Mouse (Mus musculus): ENCODE measurements at regions not wholly inside any gene's neighbourhood (a gene's known extent, or its start where the extent isn't known, plus 50 kb on each side); places are given as distances from the start of the nearest gene placed in this dataset.

GRCm38 (mm10) chr3:60698189-60698588, 225.6 kb downstream of the Mbnl1 start:
- ATAC-seq (ENCODE audit: low FRiP score): no peak
- no peaks in the 10 kb centered on the region for H3K27me3 ChIP-seq (ENCODE audit: control insufficient read depth, insufficient read depth, low read length)
- peak; percentile 12 for DNase-seq (ENCODE audit: low spot score, missing footprints)
- H3K36me3 ChIP-seq (ENCODE audit: control insufficient read depth, insufficient read depth, low read length): no peaks in the 10 kb centered on the region
- H3K4me2 ChIP-seq: no peak overlapping the region
- H3K27ac ChIP-seq (ENCODE audit: low read depth, low read length): no peak overlapping the region
- H3K9me3 ChIP-seq (ENCODE audit: control insufficient read depth, low read length): no peaks in the 10 kb centered on the region
- no peak overlapping the region for H3K9ac ChIP-seq (ENCODE audit: low read length)
- no peaks in the 10 kb centered on the region for H3K4me1 ChIP-seq (ENCODE audit: control insufficient read depth, insufficient read depth, low read length)
- H3K4me3 ChIP-seq (ENCODE audit: low read depth, low read length): no peak overlapping the region

DNA sequence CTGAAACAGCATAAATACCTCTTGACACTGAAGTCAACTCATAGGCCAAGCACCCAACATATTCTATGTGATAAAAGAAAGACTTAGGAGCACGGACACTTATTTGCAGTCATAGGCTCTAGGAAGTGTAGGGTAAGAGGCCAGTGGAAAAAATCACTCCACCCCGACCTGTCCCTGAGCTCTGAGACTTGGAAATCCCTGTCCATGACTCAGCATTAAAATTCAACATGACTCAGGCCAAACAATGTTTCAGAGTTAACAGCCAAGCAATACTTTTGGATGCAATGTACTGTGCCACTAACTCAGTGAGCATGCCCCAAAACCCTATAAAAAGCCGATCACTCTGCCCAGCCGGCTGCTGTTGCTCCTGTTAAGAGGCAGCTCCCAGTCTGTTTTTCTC, 234.5 kb downstream of the Mbnl1 start:
- no peak overlapping the region for H3K4me3 ChIP-seq (ENCODE audit: low read depth, low read length)
- H3K4me1 ChIP-seq (ENCODE audit: control insufficient read depth, insufficient read depth, low read length): no peaks in the 10 kb centered on the region
- no peak overlapping the region for H3K27ac ChIP-seq (ENCODE audit: low read depth, low read length)
- ATAC-seq (ENCODE audit: low FRiP score) (no peak), DNase-seq (ENCODE audit: low spot score, missing footprints) (peak; percentile 2)
- H3K9ac ChIP-seq (ENCODE audit: low read length): no peak overlapping the region
- no peaks in the 10 kb centered on the region for H3K9me3 ChIP-seq (ENCODE audit: control insufficient read depth, low read length)
- no peaks in the 10 kb centered on the region for H3K27me3 ChIP-seq (ENCODE audit: control insufficient read depth, insufficient read depth, low read length)
- 85% methylated on average over 4 of the region's 4 CpGs for WGBS
- no peak overlapping the region for H3K4me2 ChIP-seq
- no peaks in the 10 kb centered on the region for H3K36me3 ChIP-seq (ENCODE audit: control insufficient read depth, insufficient read depth, low read length)

DNA sequence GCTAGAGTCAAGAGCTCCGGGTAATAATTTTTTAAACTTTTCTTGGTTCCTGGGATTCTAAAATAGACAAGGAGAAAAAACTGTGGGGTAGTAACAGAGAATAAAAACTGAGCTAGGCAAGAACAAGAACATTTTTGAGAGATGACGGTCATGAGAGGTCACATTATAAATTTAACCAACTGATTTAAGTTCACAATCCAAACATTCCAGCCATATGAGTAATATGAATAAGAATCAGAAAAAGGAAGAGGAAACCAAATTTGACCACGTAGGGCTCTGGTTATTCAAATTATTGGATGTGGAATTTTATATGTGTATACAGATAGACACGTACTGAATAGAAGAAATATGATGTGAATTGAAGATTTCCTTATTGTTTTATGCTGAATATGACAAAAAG, 240.3 kb downstream of the Mbnl1 start:
- H3K9ac ChIP-seq (ENCODE audit: low read length): no peak overlapping the region
- H3K4me3 ChIP-seq (ENCODE audit: low read depth, low read length): no peak overlapping the region

GRCm38 (mm10) chr3:60720322-60720721, 247.7 kb downstream of the Mbnl1 start:
- no peak overlapping the region for H3K4me2 ChIP-seq
- ATAC-seq (ENCODE audit: low FRiP score) (no peak), DNase-seq (ENCODE audit: low spot score, missing footprints) (no peak)
- no peak overlapping the region for H3K4me3 ChIP-seq (ENCODE audit: low read depth, low read length)
- H3K36me3 ChIP-seq (ENCODE audit: control insufficient read depth, insufficient read depth, low read length): no peaks in the 10 kb centered on the region
- no peaks in the 10 kb centered on the region for H3K9me3 ChIP-seq (ENCODE audit: control insufficient read depth, low read length)
- H3K27me3 ChIP-seq (ENCODE audit: control insufficient read depth, insufficient read depth, low read length): no peaks in the 10 kb centered on the region
- H3K9ac ChIP-seq (ENCODE audit: low read length): no peak overlapping the region
- no peaks in the 10 kb centered on the region for H3K4me1 ChIP-seq (ENCODE audit: control insufficient read depth, insufficient read depth, low read length)
- H3K27ac ChIP-seq (ENCODE audit: low read depth, low read length): no peak overlapping the region

More for the DNA sequence above, 240.3 kb downstream of the Mbnl1 start:
- Histone ChIP-seq H3K36me3 (ENCODE audit: control insufficient read depth, insufficient read depth, low read length) (no peaks in the 10 kb centered on the region), H3K27me3 (ENCODE audit: control insufficient read depth, insufficient read depth, low read length) (no peaks in the 10 kb centered on the region), H3K27ac (ENCODE audit: low read depth, low read length) (no peak overlapping the region), H3K4me1 (ENCODE audit: control insufficient read depth, insufficient read depth, low read length) (no peaks in the 10 kb centered on the region), H3K4me2 (no peak overlapping the region), H3K9me3 (ENCODE audit: control insufficient read depth, low read length) (no peaks in the 10 kb centered on the region)
- DNase-seq (ENCODE audit: low spot score, missing footprints): no peak
- ATAC-seq (ENCODE audit: low FRiP score): no peak
- WGBS: 88% methylated on average over 4 of the region's 4 CpGs

GRCm38 (mm10) chr3:60731331-60731730, 258.7 kb downstream of the Mbnl1 start:
- DNase-seq (ENCODE audit: low spot score, missing footprints) (no peak), ATAC-seq (ENCODE audit: low FRiP score) (no peak)
- Histone ChIP-seq H3K36me3 (ENCODE audit: control insufficient read depth, insufficient read depth, low read length) (no peaks in the 10 kb centered on the region), H3K27me3 (ENCODE audit: control insufficient read depth, insufficient read depth, low read length) (no peaks in the 10 kb centered on the region), H3K4me1 (ENCODE audit: control insufficient read depth, insufficient read depth, low read length) (no peaks in the 10 kb centered on the region), H3K4me3 (ENCODE audit: low read depth, low read length) (no peak overlapping the region), H3K4me2 (no peak overlapping the region), H3K27ac (ENCODE audit: low read depth, low read length) (no peak overlapping the region), H3K9me3 (ENCODE audit: control insufficient read depth, low read length) (no peaks in the 10 kb centered on the region), H3K9ac (ENCODE audit: low read length) (no peak overlapping the region)
- 89% methylated on average over 1 of the region's 1 CpGs for WGBS

DNA sequence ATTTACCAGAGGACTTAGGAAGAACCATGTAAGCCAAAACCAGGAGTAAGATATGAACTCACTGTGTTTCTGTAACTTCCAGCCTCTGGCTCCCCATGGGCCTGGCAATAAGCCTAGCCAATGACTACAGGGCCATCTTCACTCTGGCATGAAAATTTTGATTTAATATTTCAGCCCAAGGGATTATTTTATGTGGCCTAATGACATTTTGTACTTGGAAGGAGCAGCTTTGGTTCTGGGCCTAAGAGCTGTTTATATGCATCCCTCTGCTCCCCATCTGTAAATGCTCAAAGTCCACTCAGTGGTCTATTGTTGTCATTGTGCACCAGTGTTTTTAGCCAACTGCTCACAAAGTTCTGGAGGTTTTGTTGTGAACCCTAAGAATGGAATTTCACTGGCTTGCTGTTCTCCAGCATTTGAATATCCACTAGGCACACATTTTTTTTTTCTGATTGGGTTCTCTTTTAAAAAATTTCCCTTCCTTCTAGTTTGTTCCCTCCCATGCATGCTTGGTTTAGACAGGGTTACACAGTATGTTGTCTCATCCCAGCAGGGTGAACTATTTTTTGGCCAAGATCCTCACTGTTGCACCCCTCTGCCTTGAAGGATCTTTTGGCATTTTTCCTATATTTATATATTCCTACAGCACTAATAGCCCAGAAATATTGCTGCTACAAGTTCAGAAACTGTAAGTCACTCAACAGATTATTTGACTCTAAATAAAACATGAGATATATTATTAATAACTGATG, 261.9 kb upstream of the P2ry1 start:
- Histone ChIP-seq H3K36me3 (ENCODE audit: control insufficient read depth, insufficient read depth, low read length) (no peaks in the 10 kb centered on the region), H3K4me3 (ENCODE audit: low read depth, low read length) (no peak overlapping the region), H3K9ac (ENCODE audit: low read length) (no peak overlapping the region), H3K4me1 (ENCODE audit: control insufficient read depth, insufficient read depth, low read length) (no peaks in the 10 kb centered on the region), H3K27me3 (ENCODE audit: control insufficient read depth, insufficient read depth, low read length) (no peaks in the 10 kb centered on the region), H3K9me3 (ENCODE audit: control insufficient read depth, low read length) (no peaks in the 10 kb centered on the region), H3K4me2 (no peak overlapping the region), H3K27ac (ENCODE audit: low read depth, low read length) (no peak overlapping the region)
- ATAC-seq (ENCODE audit: low FRiP score): no peak
- DNase-seq (ENCODE audit: low spot score, missing footprints): no peak

DNA sequence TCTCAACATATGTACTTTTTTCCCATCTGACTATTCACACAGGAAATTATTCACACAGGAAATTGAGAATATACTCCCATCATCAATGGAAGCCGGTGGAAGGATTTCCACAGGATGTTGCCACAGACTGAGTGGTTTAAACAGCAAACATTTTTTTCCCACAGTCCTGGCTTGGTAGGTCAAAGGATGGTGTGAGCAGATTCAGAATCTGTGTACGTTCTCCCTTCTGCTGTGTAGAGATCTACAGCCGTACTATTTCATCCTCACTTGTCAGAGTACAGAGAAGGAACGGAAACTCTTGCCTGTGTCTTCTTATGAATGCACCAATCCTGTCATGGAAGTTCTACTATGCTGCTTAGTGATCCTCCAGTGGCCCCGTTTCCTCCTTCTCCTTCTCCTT, 261.2 kb upstream of the P2ry1 start:
- Histone ChIP-seq H3K9ac (ENCODE audit: low read length) (no peak overlapping the region), H3K4me1 (ENCODE audit: control insufficient read depth, insufficient read depth, low read length) (no peaks in the 10 kb centered on the region), H3K4me2 (no peak overlapping the region), H3K27ac (ENCODE audit: low read depth, low read length) (no peak overlapping the region), H3K4me3 (ENCODE audit: low read depth, low read length) (no peak overlapping the region), H3K36me3 (ENCODE audit: control insufficient read depth, insufficient read depth, low read length) (no peaks in the 10 kb centered on the region), H3K9me3 (ENCODE audit: control insufficient read depth, low read length) (no peaks in the 10 kb centered on the region), H3K27me3 (ENCODE audit: control insufficient read depth, insufficient read depth, low read length) (no peaks in the 10 kb centered on the region)
- ATAC-seq (ENCODE audit: low FRiP score): no peak
- WGBS: 85% methylated on average over 5 of the region's 5 CpGs
- DNase-seq (ENCODE audit: low spot score, missing footprints): no peak

- H3K9me3 ChIP-seq (ENCODE audit: control insufficient read depth, low read length): no peaks in the 10 kb centered on the region
- no peak overlapping the region for H3K4me3 ChIP-seq (ENCODE audit: low read depth, low read length)
- WGBS: 87% methylated on average over 2 of the region's 2 CpGs
- H3K9ac ChIP-seq (ENCODE audit: low read length): no peak overlapping the region
- ATAC-seq (ENCODE audit: low FRiP score): no peak
- H3K4me2 ChIP-seq: no peak overlapping the region
- H3K4me1 ChIP-seq (ENCODE audit: control insufficient read depth, insufficient read depth, low read length): no peaks in the 10 kb centered on the region
- H3K27me3 ChIP-seq (ENCODE audit: control insufficient read depth, insufficient read depth, low read length): no peaks in the 10 kb centered on the region
- no peaks in the 10 kb centered on the region for H3K36me3 ChIP-seq (ENCODE audit: control insufficient read depth, insufficient read depth, low read length)
- no peak for DNase-seq (ENCODE audit: low spot score, missing footprints)
- no peak overlapping the region for H3K27ac ChIP-seq (ENCODE audit: low read depth, low read length)
Observed at GRCm38 (mm10) chr3:60742232-60742631, 260.4 kb upstream of the P2ry1 start.

DNA sequence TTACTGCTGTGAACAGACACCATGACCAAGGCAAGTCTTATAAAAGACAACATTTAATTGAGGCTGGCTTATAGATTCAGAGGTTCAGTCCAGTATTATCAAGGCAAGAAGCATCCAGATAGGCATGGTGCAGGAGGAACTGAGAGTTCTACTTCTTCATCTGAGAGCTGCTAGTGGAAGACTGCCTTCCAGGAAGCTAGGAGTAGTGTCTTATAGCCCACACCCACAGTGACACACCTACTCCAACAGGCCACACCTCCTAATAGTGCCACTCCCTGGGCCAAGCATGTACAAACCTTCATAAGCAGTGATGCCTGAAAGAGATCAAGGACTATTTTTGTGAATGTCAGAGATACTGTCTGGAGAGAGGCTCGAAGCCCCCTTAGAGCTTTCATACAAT, 257.5 kb upstream of the P2ry1 start:
- WGBS: 89% methylated on average over 1 of the region's 1 CpGs
- Histone ChIP-seq H3K27ac (ENCODE audit: low read depth, low read length) (no peak overlapping the region), H3K4me2 (no peak overlapping the region), H3K27me3 (ENCODE audit: control insufficient read depth, insufficient read depth, low read length) (no peaks in the 10 kb centered on the region), H3K36me3 (ENCODE audit: control insufficient read depth, insufficient read depth, low read length) (no peaks in the 10 kb centered on the region), H3K9ac (ENCODE audit: low read length) (no peak overlapping the region), H3K4me3 (ENCODE audit: low read depth, low read length) (no peak overlapping the region), H3K9me3 (ENCODE audit: control insufficient read depth, low read length) (no peaks in the 10 kb centered on the region), H3K4me1 (ENCODE audit: control insufficient read depth, insufficient read depth, low read length) (no peaks in the 10 kb centered on the region)
- ATAC-seq (ENCODE audit: low FRiP score): no peak
- DNase-seq (ENCODE audit: low spot score, missing footprints): no peak

Data from midbrain, embryonic 11.5 days (tissue).